Mouse (Mus musculus): ENCODE measurements around the gene Hist1h2ak. TPM values are rescaled to one million over a fixed set of nuclear protein-coding genes. Genes with fewer than 3 reads are reported as not detected.
"Not testable (repeated sequence)": the region's sequence is repeated elsewhere in the genome, so short reads cannot be mapped to it uniquely, and the experiment has no call there.

The Hist1h2ak gene
- total RNA-seq (2022) = 10 to 100 TPM in 1 of 4 experiments, 1 to 10 TPM in 3; 6.2 to 10.4 (median 7.6) TPM

DNA sequence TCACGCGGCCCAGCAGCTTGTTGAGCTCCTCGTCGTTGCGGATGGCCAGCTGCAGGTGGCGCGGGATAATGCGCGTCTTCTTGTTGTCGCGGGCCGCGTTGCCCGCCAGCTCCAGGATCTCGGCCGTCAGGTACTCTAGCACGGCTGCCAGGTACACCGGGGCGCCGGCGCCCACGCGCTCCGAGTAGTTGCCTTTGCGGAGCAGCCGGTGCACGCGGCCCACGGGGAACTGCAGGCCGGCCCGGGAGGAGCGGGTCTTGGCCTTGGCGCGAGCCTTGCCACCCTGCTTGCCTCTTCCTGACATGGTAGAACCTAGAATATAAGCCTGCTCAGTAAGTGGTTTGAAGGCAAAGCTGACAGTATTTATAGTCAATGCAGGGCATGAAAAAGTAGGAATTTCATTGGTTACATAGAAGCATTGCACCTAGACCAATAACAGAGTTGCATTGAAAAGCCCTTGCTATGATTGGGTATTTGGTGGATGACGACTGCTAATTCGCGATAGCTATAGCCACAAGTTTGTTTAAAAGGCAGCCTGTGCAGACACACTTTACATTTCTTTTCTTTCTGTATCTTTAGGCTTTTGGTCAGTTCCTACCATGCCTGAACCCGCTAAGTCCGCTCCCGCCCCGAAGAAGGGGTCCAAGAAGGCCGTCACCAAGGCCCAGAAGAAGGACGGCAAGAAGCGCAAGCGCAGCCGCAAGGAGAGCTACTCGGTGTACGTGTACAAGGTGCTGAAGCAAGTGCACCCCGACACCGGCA lies at the start of gene Hist1h2ak, which contains the start of gene Hist1h2bn:
Hist1h2ak (minus strand) TSS at position 304 of the 762 bp plus-strand sequence.
Hist1h2bn (plus strand) TSS at position 600 of the 762 bp plus-strand sequence.
- peak; percentile 53 for DNase-seq

DNA sequence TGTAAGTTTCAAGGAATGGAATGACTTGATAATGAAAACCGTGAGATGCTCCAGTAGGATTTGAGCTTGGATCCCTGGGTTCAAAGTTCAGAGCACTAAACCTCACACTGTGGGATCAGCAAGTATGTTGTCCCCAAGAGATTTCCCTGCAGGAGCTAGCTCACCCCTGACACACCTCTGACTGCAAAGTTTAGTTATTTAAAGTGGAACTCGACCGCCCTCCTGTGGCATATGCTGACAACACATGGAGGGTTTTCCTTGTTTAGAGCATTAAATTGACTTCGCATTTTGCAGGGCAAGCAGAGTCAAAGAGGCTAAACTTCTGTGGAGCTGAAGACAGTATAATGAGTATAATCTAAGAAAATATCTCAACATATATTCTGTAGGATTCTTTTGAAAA lies 49.4 kb upstream of the Hist1h2ak start:
- DNase-seq = not testable (repeated sequence)

DNA sequence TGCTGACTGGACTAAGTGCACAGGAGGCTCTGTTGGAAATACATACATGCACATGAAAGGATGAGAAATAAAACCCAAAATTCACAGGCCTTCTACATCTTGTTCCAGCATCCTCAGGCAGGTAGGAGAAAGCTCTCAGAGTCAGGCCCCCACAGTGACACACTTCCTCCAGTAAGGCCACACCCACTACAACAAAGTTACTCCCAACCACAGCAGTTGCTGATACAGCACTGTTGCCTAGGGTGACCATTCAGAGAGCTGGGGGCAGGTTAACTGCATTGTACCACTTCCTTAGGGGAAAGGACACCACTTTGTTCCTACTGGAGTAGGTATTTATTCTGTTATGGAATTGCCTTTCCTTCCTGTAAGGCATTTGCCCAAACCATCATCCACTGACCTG lies 43.5 kb upstream of the Hist1h2ak start:
- not testable (repeated sequence) for DNase-seq

DNA sequence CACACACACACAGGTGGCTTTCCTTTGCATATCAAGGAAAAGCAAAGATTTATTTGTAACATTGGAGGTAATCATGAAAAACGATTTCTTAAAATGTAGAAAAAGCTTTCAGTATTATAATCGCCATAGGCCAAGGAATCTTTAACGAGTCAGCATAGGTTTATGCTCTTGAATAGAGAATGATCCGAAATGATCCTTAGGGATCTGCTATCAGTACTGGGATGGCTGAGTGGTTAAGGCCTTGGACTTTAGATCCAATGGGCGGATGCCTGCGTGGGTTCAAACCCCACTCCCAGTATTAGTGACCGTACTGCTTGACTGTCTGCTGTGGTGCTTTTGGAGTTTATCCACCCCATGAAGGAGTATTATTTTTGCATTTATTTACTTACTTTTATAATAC lies 42.0 kb upstream of the Hist1h2ak start:
- DNase-seq = no peak

DNA sequence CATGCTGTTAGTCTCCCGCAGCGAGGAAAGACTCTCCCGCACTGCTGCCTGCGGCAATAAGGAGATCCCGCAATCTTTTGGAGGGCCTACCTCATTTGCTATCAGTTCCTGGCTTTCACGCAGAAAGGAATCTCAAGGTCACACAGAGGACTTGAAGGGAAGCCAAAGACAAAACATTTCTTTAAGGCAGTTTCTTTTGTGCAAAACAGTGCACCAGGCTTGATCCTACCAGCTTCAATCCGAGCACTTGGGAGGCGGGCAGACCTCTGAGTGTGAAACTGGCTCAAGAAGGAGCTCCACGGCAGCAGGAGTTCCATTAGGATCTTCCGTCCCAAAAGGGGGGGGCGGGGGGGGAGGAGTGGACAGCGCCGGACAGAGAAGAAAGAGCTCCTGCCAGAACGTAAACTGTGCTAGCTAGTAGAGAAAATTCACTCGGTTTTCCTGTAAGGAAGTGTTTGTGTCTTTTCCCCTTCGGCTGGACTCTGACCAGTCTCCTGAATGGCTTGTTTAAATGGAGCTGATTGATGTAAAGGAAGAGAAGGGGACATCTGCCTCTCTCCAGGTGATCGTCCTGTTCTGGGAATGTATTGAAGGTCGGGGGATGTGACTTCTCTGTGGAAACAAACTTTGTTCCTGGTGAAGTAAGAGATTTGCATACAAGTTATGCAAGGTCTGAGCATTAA lies 37.1 kb upstream of the Hist1h2ak start:
- DNase-seq = no peak

DNA sequence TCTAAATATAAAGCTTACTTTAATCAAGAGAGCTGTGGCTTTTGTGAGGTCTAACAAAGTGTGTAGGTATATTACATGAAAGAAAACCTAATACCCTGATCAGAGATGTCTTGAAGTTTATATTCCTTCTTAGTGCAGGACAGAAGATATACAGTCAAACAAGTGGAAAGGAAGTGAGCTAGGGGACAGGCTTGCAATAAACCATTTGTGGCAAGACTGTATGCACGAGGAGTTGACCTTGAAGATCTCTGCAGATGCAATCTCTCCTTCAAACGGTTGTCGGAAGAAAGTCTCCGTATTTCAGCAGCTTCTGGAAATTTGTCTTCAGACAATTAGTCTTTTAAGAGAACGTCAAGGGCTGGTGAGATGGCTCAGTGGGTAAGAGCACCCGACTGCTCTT lies 36.3 kb upstream of the Hist1h2ak start:
- DNase-seq = no peak

DNA sequence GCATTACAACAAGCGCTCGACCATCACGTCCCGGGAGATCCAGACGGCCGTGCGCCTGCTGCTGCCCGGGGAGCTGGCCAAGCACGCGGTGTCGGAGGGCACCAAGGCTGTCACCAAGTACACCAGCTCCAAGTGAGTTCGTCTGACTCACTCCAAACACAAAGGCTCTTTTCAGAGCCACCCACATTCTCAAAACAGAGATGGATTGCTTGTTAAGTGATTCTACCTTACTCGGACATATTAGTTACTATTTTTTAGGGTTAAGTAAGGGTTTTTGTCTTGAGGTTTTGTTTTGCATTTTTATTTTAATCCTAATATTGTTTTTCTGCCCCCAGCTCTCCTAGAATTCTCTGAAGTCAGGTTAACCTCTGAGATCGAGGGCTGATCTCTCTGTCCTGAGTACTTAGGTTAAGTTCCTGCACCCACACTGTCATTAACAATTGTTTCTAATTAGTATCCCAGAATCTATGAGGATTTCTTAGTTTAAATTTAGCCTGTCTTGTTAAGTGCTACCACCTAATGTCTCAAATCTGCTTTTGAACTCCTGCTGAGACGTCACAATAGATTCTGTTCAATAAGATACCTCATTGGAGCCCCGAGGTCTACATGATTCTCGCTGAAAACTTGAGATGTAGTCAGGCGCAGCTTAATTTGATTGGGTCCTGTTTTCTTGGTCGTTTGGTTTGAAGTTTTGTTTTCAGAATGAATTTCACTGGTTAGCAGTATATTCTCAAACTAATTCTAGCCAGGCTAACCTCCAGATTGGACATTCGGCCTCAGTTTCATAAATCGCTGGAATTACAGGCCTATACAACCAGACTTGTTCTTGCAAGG lies 34.4 kb upstream of the Hist1h2ak start:
- no peak for DNase-seq

DNA sequence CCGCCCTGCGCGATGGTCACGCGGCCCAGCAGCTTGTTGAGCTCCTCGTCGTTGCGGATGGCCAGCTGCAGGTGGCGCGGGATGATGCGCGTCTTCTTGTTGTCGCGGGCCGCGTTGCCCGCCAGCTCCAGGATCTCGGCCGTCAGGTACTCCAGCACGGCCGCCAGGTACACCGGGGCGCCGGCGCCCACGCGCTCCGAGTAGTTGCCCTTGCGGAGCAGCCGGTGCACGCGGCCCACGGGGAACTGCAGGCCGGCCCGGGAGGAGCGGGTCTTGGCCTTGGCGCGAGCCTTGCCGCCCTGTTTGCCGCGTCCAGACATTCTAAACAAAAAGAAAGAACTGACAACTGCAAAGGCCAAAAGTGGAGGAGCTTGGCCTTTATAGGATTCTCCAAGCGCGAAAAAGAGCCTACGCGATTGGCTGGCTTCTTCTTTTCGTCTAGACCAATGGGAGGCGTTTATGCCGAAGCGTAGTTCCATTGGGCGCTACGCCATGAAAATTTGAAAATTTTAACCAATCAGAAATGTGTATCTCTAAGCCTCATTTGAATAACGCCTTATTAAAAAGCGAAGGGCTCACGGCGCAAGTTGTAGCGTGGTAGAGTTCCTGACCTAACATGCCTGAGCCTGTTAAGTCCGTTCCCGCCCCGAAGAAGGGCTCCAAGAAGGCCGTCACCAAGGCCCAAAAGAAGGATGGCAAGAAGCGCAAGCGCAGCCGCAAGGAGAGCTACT lies 33.4 kb upstream of the Hist1h2ak start, which contains the start of the genes Hist1h2an and Hist1h2bp:
Hist1h2an (minus strand) TSS at position 320 of the 731 bp plus-strand sequence.
Hist1h2bp (plus strand) TSS at position 563 of the 731 bp plus-strand sequence.
- peak; percentile 89 for DNase-seq

DNA sequence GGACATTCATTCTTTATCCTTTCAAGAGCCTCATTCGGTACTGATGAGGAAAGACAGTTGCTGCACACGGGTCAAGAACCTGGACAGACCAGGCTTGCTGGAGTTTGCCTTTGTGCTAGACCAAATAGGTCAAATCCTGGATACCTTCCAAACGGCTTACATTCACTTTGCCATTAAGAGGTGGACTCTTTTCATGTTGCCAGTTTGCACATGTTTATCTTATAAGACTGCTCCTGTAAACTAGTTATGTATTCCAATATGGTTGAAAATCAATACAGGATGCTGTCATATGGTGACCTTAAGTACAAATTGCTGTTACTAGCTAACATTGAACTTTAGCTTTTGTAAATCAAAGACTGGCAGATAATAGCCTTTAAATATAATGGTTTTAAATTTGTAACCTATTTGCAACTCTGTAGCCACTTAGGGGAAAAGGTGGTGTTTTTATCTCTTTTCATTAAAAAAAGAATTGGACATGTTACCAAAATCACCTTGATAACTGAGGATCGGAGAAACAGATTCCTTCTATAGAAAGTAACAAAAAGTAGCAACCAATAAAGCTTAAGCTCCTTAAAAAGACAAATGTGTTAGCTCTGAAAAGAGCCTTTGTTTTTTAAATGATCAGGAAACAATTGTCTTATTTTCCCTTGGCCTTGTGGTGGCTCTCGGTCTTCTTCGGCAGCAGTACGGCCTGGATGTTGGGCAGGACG lies 32.7 kb upstream of the Hist1h2ak start:
- no peak for DNase-seq

DNA sequence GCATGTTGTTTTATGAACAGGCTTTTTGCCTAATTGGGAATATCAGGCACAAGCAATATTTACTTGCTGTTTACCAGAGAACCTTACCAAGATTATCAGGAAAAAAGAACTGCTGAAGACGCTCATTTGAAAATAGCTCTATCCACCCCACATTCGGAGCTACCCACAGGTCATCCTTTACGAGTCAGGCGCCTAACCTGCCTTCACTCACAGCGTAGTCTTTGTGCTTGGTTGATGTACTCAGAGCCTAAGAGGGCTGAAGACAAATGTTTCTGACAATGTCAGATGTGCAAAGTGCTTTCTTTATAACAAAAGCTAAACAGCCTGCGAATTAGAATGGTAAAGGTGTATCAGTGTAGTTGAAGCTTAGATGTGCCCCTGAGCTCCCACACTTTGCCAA lies 30.7 kb upstream of the Hist1h2ak start:
- DNase-seq = no peak

DNA sequence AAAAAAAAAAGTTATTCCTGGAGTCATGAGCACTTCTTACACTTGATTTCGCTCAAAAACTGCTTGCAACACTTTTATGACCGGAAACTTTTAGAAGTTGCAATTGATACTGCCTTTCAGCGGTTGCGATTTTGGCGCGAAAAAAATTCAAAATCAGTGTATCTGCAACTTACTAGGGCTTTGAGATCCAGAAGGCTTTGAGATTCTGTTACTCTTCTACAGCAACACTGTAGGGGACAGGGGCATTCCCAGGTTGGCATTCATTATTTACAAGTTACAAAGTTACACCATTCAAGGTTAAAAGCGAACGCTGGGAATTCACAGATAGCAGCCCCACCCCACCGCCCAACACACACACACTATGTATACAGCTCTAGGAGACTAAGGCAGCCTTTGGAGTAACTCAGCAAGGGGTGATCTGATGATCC lies 30.1 kb upstream of the Hist1h2ak start:
- DNase-seq = no peak

DNA sequence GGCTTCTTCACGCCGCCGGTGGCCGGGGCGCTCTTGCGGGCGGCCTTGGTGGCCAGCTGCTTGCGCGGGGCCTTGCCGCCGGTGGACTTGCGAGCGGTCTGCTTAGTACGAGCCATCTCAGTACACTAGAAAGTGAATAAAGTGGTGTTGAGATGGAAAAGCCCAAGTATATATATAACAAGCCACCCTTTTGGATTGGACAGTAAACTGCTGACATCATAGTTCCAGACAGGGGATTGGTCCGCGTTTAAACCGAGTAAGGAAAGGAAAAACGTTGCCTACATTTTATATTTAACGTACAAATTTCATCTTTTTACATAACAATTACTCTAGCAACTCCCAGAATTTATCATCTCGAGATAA lies 29.6 kb upstream of the Hist1h2ak start, which contains the start of gene Hist1h3i:
Hist1h3i (minus strand) TSS at position 116 of the 363 bp plus-strand sequence.
- peak; percentile 33 for DNase-seq

DNA sequence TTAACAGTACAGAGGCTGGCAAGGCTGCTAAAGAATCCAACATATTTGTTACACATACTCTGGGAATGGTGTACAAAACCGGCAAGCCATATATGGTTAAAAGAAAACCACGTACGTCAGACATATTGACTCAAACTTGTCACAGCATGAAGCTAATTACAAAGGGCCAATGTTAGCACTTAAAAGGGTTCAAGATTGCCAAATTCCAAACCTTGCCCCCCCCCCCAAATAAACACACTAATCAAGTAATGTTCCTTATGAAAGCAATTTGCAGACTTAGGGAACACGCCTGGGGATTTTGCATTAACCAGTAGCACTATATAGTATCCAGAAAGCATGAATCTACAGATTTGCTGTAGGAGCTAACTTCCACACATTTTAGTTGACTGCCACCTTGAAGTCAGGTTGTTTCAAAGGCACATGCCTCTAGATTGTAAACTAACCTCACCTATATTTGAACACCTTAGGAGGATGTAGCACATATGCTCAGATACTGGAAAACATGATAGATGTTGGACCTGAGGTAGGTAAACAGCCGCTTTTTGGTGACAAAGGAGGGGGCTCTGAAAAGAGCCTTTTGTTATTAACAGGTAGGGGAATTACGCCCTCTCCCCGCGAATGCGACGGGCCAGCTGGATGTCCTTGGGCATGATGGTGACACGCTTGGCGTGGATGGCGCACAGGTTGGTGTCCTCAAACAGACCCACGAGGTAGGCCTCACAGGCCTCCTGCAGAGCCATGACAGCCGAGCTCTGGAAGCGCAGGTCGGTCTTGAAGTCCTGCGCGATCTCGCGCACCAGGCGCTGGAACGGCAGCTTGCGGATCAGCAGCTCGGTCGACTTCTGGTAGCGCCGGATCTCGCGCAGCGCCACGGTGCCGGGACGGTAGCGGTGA lies 29.0 kb upstream of the Hist1h2ak start:
- not testable (repeated sequence) for DNase-seq

DNA sequence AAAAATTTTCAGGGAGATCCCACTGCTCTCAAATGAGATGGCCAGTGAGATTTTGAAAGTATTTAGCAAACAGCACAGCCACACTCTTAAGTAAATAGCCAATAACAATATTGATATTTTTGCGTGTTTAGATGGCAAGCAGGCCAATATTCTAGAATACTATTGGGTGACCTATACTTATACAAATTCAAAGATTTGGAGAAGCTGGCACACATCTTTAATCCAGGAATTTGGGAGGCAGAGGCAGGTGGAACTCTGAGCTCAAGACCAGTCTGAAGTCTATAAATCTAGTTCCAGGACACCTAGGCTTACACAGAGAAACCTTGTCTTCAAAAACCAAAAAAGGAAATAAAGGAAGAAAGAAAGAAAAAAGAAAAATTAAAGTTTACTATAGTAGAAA lies 28.0 kb upstream of the Hist1h2ak start:
- DNase-seq = no peak

DNA sequence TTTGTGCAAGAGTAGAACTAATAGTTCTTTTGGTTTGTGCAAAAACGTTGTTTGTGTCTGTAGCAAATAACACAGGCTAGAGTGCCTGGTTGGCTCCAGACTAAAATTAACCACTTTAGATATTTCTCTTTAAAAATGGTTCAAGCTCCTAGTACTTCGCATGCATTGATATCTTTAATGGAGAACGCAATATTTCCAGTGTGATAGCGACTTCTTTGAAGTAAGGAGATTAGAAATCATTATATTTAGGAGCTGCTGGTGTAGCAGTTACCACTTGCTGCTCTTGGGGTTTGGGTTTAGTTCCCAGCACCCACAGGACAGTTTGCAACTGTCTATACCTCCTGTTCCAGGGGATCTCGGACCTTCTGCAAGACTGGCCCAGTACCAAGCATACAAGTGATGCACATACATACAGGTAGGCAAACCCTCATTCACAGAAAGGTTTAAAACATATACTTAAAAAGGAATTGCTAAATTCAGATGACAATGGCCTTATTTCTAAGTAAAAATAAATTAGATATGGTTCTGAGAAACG lies 27.5 kb upstream of the Hist1h2ak start:
- DNase-seq = no peak

DNA sequence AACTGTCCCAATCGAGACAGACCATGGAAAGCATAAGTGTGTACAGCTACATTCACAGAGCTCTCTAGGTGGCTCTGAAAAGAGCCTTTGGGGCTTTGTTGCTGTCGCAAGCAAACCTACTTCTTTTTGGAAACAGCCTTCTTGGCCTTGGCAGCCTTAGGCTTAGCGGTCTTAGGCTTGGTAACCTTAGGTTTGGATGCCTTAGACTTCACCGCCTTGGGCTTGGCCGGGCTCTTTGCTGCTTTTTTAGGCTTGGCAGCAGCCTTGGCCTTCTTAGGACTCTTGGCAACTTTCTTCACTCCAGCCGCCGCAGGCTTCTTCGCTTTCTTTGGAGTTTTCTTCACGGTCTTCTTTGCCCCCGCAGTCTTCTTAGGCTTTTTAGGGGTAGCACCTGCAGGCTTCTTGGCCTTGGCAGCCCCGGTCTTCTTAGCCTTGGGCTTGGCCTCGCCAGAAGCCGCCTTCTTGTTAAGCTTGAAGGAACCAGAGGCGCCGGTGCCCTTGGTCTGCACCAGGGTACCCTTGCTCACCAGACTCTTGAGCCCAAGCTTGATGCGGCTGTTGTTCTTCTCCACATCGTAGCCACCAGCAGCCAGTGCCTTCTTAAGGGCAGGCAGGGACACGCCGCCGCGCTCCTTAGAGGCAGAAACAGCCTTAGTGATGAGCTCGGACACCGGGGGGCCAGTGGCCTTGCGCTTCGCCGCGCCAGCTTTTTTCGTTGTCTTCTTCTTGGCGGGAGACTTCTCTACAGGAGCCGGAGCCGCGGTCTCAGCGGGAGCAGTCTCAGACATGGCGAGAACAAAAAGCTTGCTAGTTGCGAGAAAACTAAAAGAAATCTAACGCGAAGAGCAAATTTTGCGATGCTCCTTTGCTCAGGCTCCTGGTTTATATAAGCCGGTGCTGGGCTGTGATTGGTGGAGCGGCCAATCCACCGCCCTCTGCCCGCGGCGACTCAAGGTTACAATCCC lies 26.4 kb upstream of the Hist1h2ak start, which contains the start of gene Hist1h1b:
Hist1h1b (minus strand) TSS at position 859 of the 965 bp plus-strand sequence.
- peak; percentile 54 for DNase-seq

DNA sequence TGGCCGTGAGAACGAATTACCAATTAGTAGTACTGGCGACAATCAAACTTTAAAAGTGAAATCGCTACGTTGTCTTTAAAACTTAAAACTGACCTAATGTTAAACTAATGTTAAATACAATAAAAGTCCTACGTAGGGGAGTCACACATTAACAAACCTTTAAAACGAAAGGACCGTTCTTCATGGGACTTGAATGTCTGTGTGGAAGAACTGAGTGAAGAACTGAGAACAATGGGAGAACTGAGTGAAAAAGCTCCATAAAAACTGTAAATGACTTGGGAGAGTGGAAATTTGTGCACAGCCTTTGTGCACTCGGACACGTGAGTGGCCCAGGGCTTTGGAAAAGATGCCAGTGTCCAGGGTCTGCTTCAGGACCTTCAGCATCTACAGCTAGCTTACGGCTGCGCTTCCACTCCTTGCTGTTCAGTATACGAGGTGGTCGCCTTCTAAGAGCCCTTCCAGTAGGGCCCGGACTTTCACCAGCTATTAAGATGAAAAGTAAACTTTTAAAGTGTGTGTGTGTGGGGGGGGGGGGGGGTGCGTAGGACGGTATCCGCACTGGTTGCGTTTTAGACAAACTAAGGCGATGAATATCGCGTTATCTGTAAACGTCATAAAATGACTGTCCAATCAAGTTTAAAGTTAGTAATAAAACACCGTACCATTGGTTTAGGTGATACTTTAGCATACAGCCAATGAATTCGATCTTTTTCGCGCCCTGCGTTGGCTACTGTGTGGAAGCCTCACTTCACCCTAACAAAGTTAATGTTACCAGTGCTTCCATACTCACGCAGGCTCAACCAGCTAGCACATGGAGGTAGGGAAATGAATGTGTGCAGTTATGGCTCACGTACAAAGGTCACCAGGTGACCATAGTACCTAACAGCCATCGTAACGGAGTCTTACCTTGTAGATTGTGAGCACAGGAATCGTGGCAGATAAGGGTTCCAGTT lies 25.5 kb upstream of the Hist1h2ak start:
- peak; percentile 59 for DNase-seq
